Mouse (Mus musculus): ENCODE data around the gene Gucy2e. TPM values are rescaled to one million over a fixed set of nuclear protein-coding genes. Genes with fewer than 3 reads are reported as not detected.

Gucy2e gene
- total RNA-seq (2014; rRNA removed; ENCODE audit: low replicate concordance) (0.27 TPM in 1 of 2 replicates, not detected in the other), polyA plus RNA-seq (2015; fragmentation: Nextera tagmentation; extraction: Ambion mirVana) (0.07 and 0.15 TPM in 2 replicates)

GRCm38 (mm10) chr11:69236926-69237260 lies at the start of gene Gucy2e:
Gucy2e (minus strand) TSS chr11:69237036.
- 0 out of 2 replicates have a peak within 1 kb of the TSS, but pooled peaks have one; percentile 37 for H3K9ac ChIP-seq (replicated peaks; ENCODE audit: low read depth, low read length)
- H3K27me3 ChIP-seq (ENCODE audit: control insufficient read depth, insufficient read depth, low read length) = peaks cover 42% of the 10 kb centered on the region
- TF ChIP-seq EP300 (IDR thresholded peaks at IDR 0.05; ENCODE audit: low read depth) (no peak), CTCF (IDR thresholded peaks at IDR 0.05; ENCODE audit: low read depth) (no peak)
- 30% methylated on average over 13 of the region's 13 CpGs for WGBS
- peak within 1 kb of the TSS; percentile 78 for H3K4me2 ChIP-seq (ENCODE audit: low read depth, low read length)
- peak within 1 kb of the TSS; percentile 46 for H3K4me3 ChIP-seq (ENCODE audit: low read depth, low read length)
- H3K36me3 ChIP-seq (replicated peaks; ENCODE audit: control insufficient read depth, insufficient read depth, low read length) = no peaks in the 10 kb centered on the region
- H3K4me1 ChIP-seq (ENCODE audit: control insufficient read depth, insufficient read depth) = peaks cover 12% of the 10 kb centered on the region; the same call in 1 of the 2 replicates
- no peaks in the 10 kb centered on the region for H3K9me3 ChIP-seq (replicated peaks; ENCODE audit: control insufficient read depth, low read length)
- no peak for DNase-seq (ENCODE audit: low spot score)
- ATAC-seq (ENCODE audit: insufficient read depth, low read depth) = no peak
- H3K27ac ChIP-seq (ENCODE audit: low read depth) = no peak within 1 kb of the TSS

- H3K27ac ChIP-seq (ENCODE audit: low read depth) = no peak overlapping the region
- 66% methylated on average over 5 of the region's 5 CpGs for WGBS
- no peak overlapping the region for H3K9ac ChIP-seq (replicated peaks; ENCODE audit: low read depth, low read length)
- no peak overlapping the region for H3K4me2 ChIP-seq (ENCODE audit: low read depth, low read length)
- TF ChIP-seq CTCF (IDR thresholded peaks at IDR 0.05; ENCODE audit: low read depth) = no peak
- TF ChIP-seq EP300 (IDR thresholded peaks at IDR 0.05; ENCODE audit: low read depth) = no peak
- DNase-seq (ENCODE audit: low spot score) (no peak), ATAC-seq (ENCODE audit: insufficient read depth, low read depth) (no peak)
- no peaks in the 10 kb centered on the region for H3K36me3 ChIP-seq (replicated peaks; ENCODE audit: control insufficient read depth, insufficient read depth, low read length)
- no peaks in the 10 kb centered on the region for H3K27me3 ChIP-seq (ENCODE audit: control insufficient read depth, insufficient read depth, low read length)
- H3K4me3 ChIP-seq (ENCODE audit: low read depth, low read length) = no peak overlapping the region
- no peaks in the 10 kb centered on the region for H3K4me1 ChIP-seq (ENCODE audit: control insufficient read depth, insufficient read depth)
- H3K9me3 ChIP-seq (replicated peaks; ENCODE audit: control insufficient read depth, low read length) = no peaks in the 10 kb centered on the region
Measured at GRCm38 (mm10) chr11:69277267-69277666, 40.4 kb upstream of the Gucy2e start.

GRCm38 (mm10) chr11:69276081-69276480 lies 39.2 kb upstream of the Gucy2e start:
- DNase-seq (ENCODE audit: low spot score) = no peak
- no peak for ATAC-seq (ENCODE audit: insufficient read depth, low read depth)
- Histone ChIP-seq H3K27me3 (ENCODE audit: control insufficient read depth, insufficient read depth, low read length) (no peaks in the 10 kb centered on the region), H3K4me3 (ENCODE audit: low read depth, low read length) (no peak overlapping the region), H3K9me3 (replicated peaks; ENCODE audit: control insufficient read depth, low read length) (no peaks in the 10 kb centered on the region), H3K4me2 (ENCODE audit: low read depth, low read length) (no peak overlapping the region), H3K9ac (replicated peaks; ENCODE audit: low read depth, low read length) (no peak overlapping the region), H3K36me3 (replicated peaks; ENCODE audit: control insufficient read depth, insufficient read depth, low read length) (no peaks in the 10 kb centered on the region), H3K27ac (ENCODE audit: low read depth) (no peak overlapping the region), H3K4me1 (ENCODE audit: control insufficient read depth, insufficient read depth) (no peaks in the 10 kb centered on the region)
- no peak for TF ChIP-seq CTCF (IDR thresholded peaks at IDR 0.05; ENCODE audit: low read depth)
- TF ChIP-seq EP300 (IDR thresholded peaks at IDR 0.05; ENCODE audit: low read depth) = no peak
- 9% methylated on average over 2 of the region's 2 CpGs for WGBS

GRCm38 (mm10) chr11:69275650-69276049 lies 38.8 kb upstream of the Gucy2e start:
- Histone ChIP-seq H3K9me3 (replicated peaks; ENCODE audit: control insufficient read depth, low read length) (no peaks in the 10 kb centered on the region), H3K9ac (replicated peaks; ENCODE audit: low read depth, low read length) (no peak overlapping the region), H3K4me1 (ENCODE audit: control insufficient read depth, insufficient read depth) (no peaks in the 10 kb centered on the region), H3K27me3 (ENCODE audit: control insufficient read depth, insufficient read depth, low read length) (no peaks in the 10 kb centered on the region), H3K4me3 (ENCODE audit: low read depth, low read length) (no peak overlapping the region), H3K27ac (ENCODE audit: low read depth) (no peak overlapping the region), H3K36me3 (replicated peaks; ENCODE audit: control insufficient read depth, insufficient read depth, low read length) (no peaks in the 10 kb centered on the region), H3K4me2 (ENCODE audit: low read depth, low read length) (no peak overlapping the region)
- 65% methylated on average over 6 of the region's 6 CpGs for WGBS
- TF ChIP-seq CTCF (IDR thresholded peaks at IDR 0.05; ENCODE audit: low read depth) (no peak), EP300 (IDR thresholded peaks at IDR 0.05; ENCODE audit: low read depth) (no peak)
- no peak for ATAC-seq (ENCODE audit: insufficient read depth, low read depth)
- DNase-seq (ENCODE audit: low spot score) = no peak

GRCm38 (mm10) chr11:69272122-69272740 lies 35.4 kb upstream of the Gucy2e start:
- Histone ChIP-seq H3K36me3 (replicated peaks; ENCODE audit: control insufficient read depth, insufficient read depth, low read length) (no peaks in the 10 kb centered on the region), H3K9ac (replicated peaks; ENCODE audit: low read depth, low read length) (no peak overlapping the region), H3K4me3 (ENCODE audit: low read depth, low read length) (no peak overlapping the region), H3K27ac (ENCODE audit: low read depth) (no peak overlapping the region), H3K9me3 (replicated peaks; ENCODE audit: control insufficient read depth, low read length) (no peaks in the 10 kb centered on the region), H3K4me2 (ENCODE audit: low read depth, low read length) (no peak overlapping the region), H3K27me3 (ENCODE audit: control insufficient read depth, insufficient read depth, low read length) (peaks cover 6% of the 10 kb centered on the region; the same call in 1 of the 2 replicates), H3K4me1 (ENCODE audit: control insufficient read depth, insufficient read depth) (no peaks in the 10 kb centered on the region)
- TF ChIP-seq EP300 (IDR thresholded peaks at IDR 0.05; ENCODE audit: low read depth) (no peak), CTCF (IDR thresholded peaks at IDR 0.05; ENCODE audit: low read depth) (peak; percentile 80)
- no peak for ATAC-seq (ENCODE audit: insufficient read depth, low read depth)
- 35% methylated on average over 16 of the region's 16 CpGs for WGBS
- DNase-seq (ENCODE audit: low spot score) = peak; percentile 46

- H3K9me3 ChIP-seq (replicated peaks; ENCODE audit: control insufficient read depth, low read length) = no peaks in the 10 kb centered on the region
- ATAC-seq (ENCODE audit: insufficient read depth, low read depth) = no peak
- no peak for DNase-seq (ENCODE audit: low spot score)
- H3K36me3 ChIP-seq (replicated peaks; ENCODE audit: control insufficient read depth, insufficient read depth, low read length) = no peaks in the 10 kb centered on the region
- TF ChIP-seq CTCF (IDR thresholded peaks at IDR 0.05; ENCODE audit: low read depth) (peak; percentile 68), EP300 (IDR thresholded peaks at IDR 0.05; ENCODE audit: low read depth) (no peak)
- H3K4me2 ChIP-seq (ENCODE audit: low read depth, low read length) = no peak overlapping the region
- peaks cover 8% of the 10 kb centered on the region for H3K4me1 ChIP-seq (ENCODE audit: control insufficient read depth, insufficient read depth)
- 18% methylated on average over 13 of the region's 13 CpGs for WGBS
- no peak overlapping the region for H3K27ac ChIP-seq (ENCODE audit: low read depth)
- peaks cover 6% of the 10 kb centered on the region; the same call in 1 of the 2 replicates for H3K27me3 ChIP-seq (ENCODE audit: control insufficient read depth, insufficient read depth, low read length)
- no peak overlapping the region for H3K9ac ChIP-seq (replicated peaks; ENCODE audit: low read depth, low read length)
- H3K4me3 ChIP-seq (ENCODE audit: low read depth, low read length) = no peak overlapping the region
Measured at GRCm38 (mm10) chr11:69269575-69269974, 32.7 kb upstream of the Gucy2e start.

Data from heart, postnatal 0 days (tissue).